Comparison of ENCODE assay signal across 11 mouse cellular contexts in genomic region chr1:85898761-85899387, GRCm38 (mm10). TPM values are rescaled to one million over a fixed set of nuclear protein-coding genes. Genes with fewer than 3 reads are reported as not detected.
DNase-seq lines count a peak whose midpoint lies in the region; ATAC-seq lines count a peak whose summit lies in the region.
"Had no signal": no experiment of that assay in that cellular context is flagged by ENCODE, and none has a peak within 500 bp of the region (broad histone marks: within the 10 kb centered on the region; RNA-seq: fewer than 3 reads in every experiment).

No protein-coding gene starts in this region.

- no peak for ATAC-seq in kidney, embryonic 16.5 days (ENCODE audit: low FRiP score, low TSS enrichment)
- ATAC-seq in midbrain, embryonic 15.5 days (replicated peaks), result no peak

- no peak for DNase-seq in kidney, postnatal 36 days
- DNase-seq in cerebellum, postnatal 10 days, result peak; percentile 53 to 62
- no peak for DNase-seq in hindbrain, embryonic 10.5 days (ENCODE audit: low spot score)
- DNase-seq in gastrocnemius, adult 18-20 months (ENCODE audit: low spot score), result no peak
- no peak for DNase-seq in left cerebral cortex, postnatal 10 days (ENCODE audit: extremely low spot score in 1 of 2, low spot score in 2 of 2)
- DNase-seq in ovary, postnatal 14 days (ENCODE audit: low spot score), result no peak

- WGBS in kidney, embryonic 16.5 days, result 44% methylated on average over 12 of the region's 12 CpGs
- 27% methylated on average over 12 of the region's 12 CpGs for WGBS in hindbrain, embryonic 10.5 days
- WGBS in midbrain, embryonic 15.5 days, result 13% methylated on average over 12 of the region's 12 CpGs

- intact Hi-C loops in left cerebral cortex, postnatal 10 days (cut with DNase I), result loop anchor here (5.0 kb wide), 1 partner anchor 33 kb away; no protein-coding TSS in a partner anchor

- no peak overlapping the region for H3K4me3 ChIP-seq in kidney, embryonic 16.5 days (ENCODE audit: low read length)
- no peak overlapping the region for H3K4me3 ChIP-seq in hindbrain, embryonic 10.5 days
- H3K4me3 ChIP-seq in midbrain, embryonic 15.5 days, result peak overlapping the region; percentile 10
- H3K4me3 ChIP-seq: megakaryocyte, embryonic 14.5 days had no signal

- peaks cover 11% of the 10 kb centered on the region for H3K36me3 ChIP-seq in kidney, embryonic 16.5 days (ENCODE audit: insufficient read depth, low read length)
- H3K36me3 ChIP-seq in hindbrain, embryonic 10.5 days, result peaks cover 22% of the 10 kb centered on the region
- H3K36me3 ChIP-seq in midbrain, embryonic 15.5 days (replicated peaks), result peaks cover 8% of the 10 kb centered on the region; the same call in 1 of the 2 replicates

- no peaks in the 10 kb centered on the region for H3K9me3 ChIP-seq in kidney, embryonic 16.5 days (ENCODE audit: low read length)
- no peaks in the 10 kb centered on the region for H3K9me3 ChIP-seq in hindbrain, embryonic 10.5 days
- no peaks in the 10 kb centered on the region for H3K9me3 ChIP-seq in midbrain, embryonic 15.5 days
- H3K9me3 ChIP-seq: G1E; megakaryocyte, embryonic 14.5 days had no signal

- H3K4me1 ChIP-seq in kidney, embryonic 16.5 days (ENCODE audit: insufficient read depth, low read length), result peaks cover 71% of the 10 kb centered on the region
- peaks cover 77% of the 10 kb centered on the region for H3K4me1 ChIP-seq in hindbrain, embryonic 10.5 days (replicated peaks)
- H3K4me1 ChIP-seq in midbrain, embryonic 15.5 days, result peaks cover 75% of the 10 kb centered on the region

- H3K27ac ChIP-seq in kidney, embryonic 16.5 days (ENCODE audit: low read length), result no peak overlapping the region; the same call in 1 of the 2 replicates
- H3K27ac ChIP-seq in hindbrain, embryonic 10.5 days, result peak overlapping the region; percentile 70
- H3K27ac ChIP-seq in midbrain, embryonic 15.5 days, result peak overlapping the region; percentile 81

- H3K9ac ChIP-seq in kidney, embryonic 16.5 days (replicated peaks; ENCODE audit: low read length), result peak overlapping the region; percentile 32; the same call in 1 of the 2 replicates
- H3K9ac ChIP-seq in midbrain, embryonic 15.5 days, result peak overlapping the region; percentile 23

- no peaks in the 10 kb centered on the region for H3K27me3 ChIP-seq in kidney, embryonic 16.5 days (ENCODE audit: insufficient read depth, low read length)
- H3K27me3 ChIP-seq in hindbrain, embryonic 10.5 days (ENCODE audit: insufficient read depth, poor library complexity, severe bottlenecking), result no peaks in the 10 kb centered on the region
- H3K27me3 ChIP-seq in midbrain, embryonic 15.5 days (replicated peaks), result no peaks in the 10 kb centered on the region

- H3K4me2 ChIP-seq in kidney, embryonic 16.5 days (replicated peaks; ENCODE audit: low read depth, low read length), result no peak overlapping the region
- H3K4me2 ChIP-seq in midbrain, embryonic 15.5 days, result peak overlapping the region; percentile 78

RNA-seq across cellular contexts. Expression of gene Itm2c, which starts 4.8 kb away (rescaled TPM):
- polyA plus RNA-seq in kidney, embryonic 16.5 days (2015; fragmentation: Nextera tagmentation; extraction: Ambion mirVana), result 248 and 269 TPM in 2 replicates
- 146 and 151 TPM in 2 replicates for polyA plus RNA-seq in hindbrain, embryonic 10.5 days (2016; fragmentation: Nextera tagmentation; extraction: Ambion mirVana)
- polyA plus RNA-seq in midbrain, embryonic 15.5 days (2015; fragmentation: Nextera tagmentation; extraction: Ambion mirVana), result 233 and 248 TPM in 2 replicates
- total RNA-seq in gastrocnemius, adult 18-20 months (2021), result 10 to 100 TPM; 25.3 to 33.6 TPM
- 100 to 1,000 TPM; 258 to 275 TPM for total RNA-seq in left cerebral cortex, postnatal 10 days (2021)

RNA-seq across cellular contexts. Expression of gene 4933407L21Rik, which starts 29.4 kb away (rescaled TPM):
- 1.6 TPM in 2 replicates for polyA plus RNA-seq in kidney, embryonic 16.5 days (2015; fragmentation: Nextera tagmentation; extraction: Ambion mirVana)
- polyA plus RNA-seq in hindbrain, embryonic 10.5 days (2016; fragmentation: Nextera tagmentation; extraction: Ambion mirVana), result 0.43 and 0.51 TPM in 2 replicates
- polyA plus RNA-seq in midbrain, embryonic 15.5 days (2015; fragmentation: Nextera tagmentation; extraction: Ambion mirVana), result 8.9 and 11.0 TPM in 2 replicates
- total RNA-seq in gastrocnemius, adult 18-20 months (2021), result under 1 TPM; 0.27 to 0.36 TPM
- total RNA-seq in left cerebral cortex, postnatal 10 days (2021), result 1 to 10 TPM; 6.3 to 7.8 TPM
- total RNA-seq: heart, postnatal 25 days had no signal
- polyA plus RNA-seq: G1E had no signal

Comparison
In these comparisons a context has a peak if more than half of its experiments do, and no peak if none do; other contexts are left out.
1. DNase-seq: peak in cerebellum, postnatal 10 days (2 of 2); none in kidney, postnatal 36 days (0 of 2), hindbrain, embryonic 10.5 days (single experiment), gastrocnemius, adult 18-20 months (single experiment), left cerebral cortex, postnatal 10 days (0 of 2) and ovary, postnatal 14 days (single experiment).